Mouse (Mus musculus) heart, postnatal 36 days (tissue): ENCODE measurements around the gene Chad. TPM values are rescaled to one million over a fixed set of nuclear protein-coding genes. Genes with fewer than 3 reads are reported as not detected.

ENCODE experiments used
- DNase-seq, 2 experiments: peaks; one replicate each; pipeline ENCODE4 v3.0.0; 2021 to 2022
- intact Hi-C: fragments of 180-260 bp; cut with DNase I; formaldehyde crosslinking; loops from one replicate; pipeline ENCODE4 v1.15.1; 2025
- total RNA-seq, 2 experiments: library from RNA; stranded (reverse); gene quantifications; 2 replicates each; pipeline ENCODE4 v1.2.3; 2021

Chad gene
- total RNA-seq, 2 experiments from 2014 or later, result 1.0 to 1.2 TPM

GRCm38 (mm10) chr11:94614603-94615002 is 49.8 kb downstream of the Chad start:
- DNase-seq, result no peak
- intact Hi-C loops, result no loop called here

GRCm38 (mm10) chr11:94615494-94615893 is 50.6 kb downstream of the Chad start:
- intact Hi-C loops, result no loop called here

DNA sequence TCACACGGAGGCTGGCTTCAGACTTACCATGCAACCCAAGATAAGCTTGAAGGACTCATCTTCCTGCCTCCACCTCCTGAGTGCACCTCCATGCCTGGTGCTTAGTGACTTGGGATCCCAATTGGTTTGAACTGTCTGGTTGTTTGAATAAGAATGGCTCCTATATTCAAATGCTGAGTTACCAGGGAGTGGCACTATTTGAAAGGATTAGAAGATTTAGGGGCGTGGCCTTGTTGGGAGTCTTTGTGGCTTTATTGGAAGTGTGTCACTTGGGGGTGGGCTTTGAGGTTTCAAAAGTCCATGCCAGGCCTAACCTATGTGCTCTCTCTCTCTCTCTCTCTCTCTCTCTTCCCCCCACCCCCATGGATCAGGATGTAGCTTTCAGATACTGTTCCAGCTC is 52.8 kb downstream of the Chad start:
- intact Hi-C loops, result no loop called here
- no peak for DNase-seq

More at GRCm38 (mm10) chr11:94615494-94615893, 50.6 kb downstream of the Chad start:
- no peak for DNase-seq

Other genes with a start within 250 kb of the Chad start
- 10 to 100 TPM; 31.9 to 34.3 TPM for gene Luc7l3, start 243.1 kb upstream of the Chad start, total RNA-seq
- 100 to 1,000 TPM; 263 to 301 TPM for gene Ankrd40, start 237.0 kb upstream of the Chad start, total RNA-seq
- 1 to 10 TPM; 1.7 to 3.9 TPM for gene Abcc3, start 172.1 kb upstream of the Chad start, total RNA-seq
- gene Cacna1g, start 90.8 kb upstream of the Chad start, total RNA-seq, result 10 to 100 TPM; 13.8 to 14.2 TPM
- gene Spata20, start 78.9 kb upstream of the Chad start, total RNA-seq, result under 1 TPM; 0.42 to 0.62 TPM
- 10 to 100 TPM; 26.7 to 31.2 TPM for gene Epn3, start 65.1 kb upstream of the Chad start, total RNA-seq
- 1 to 10 TPM in 1 of 2 experiments, under 1 TPM in 1; 0.89 to 1.3 TPM for gene Mycbpap, start 43.3 kb upstream of the Chad start, total RNA-seq
- gene Rsad1, start 15.8 kb upstream of the Chad start, total RNA-seq, result 10 to 100 TPM in 1 of 2 experiments, 1 to 10 TPM in 1; 9.6 to 14.2 TPM
- gene Acsf2, start 36.8 kb downstream of the Chad start, total RNA-seq, result 10 to 100 TPM; 26.5 to 28.9 TPM
- 10 to 100 TPM; 31.1 to 33.8 TPM for gene Lrrc59, start 64.7 kb downstream of the Chad start, total RNA-seq
- gene Mrpl27, start 88.7 kb downstream of the Chad start, total RNA-seq, result 10 to 100 TPM; 59.2 to 60.1 TPM
- under 1 TPM in 1 of 2 experiments, not detected in 1; 0.25 TPM for gene Eme1, start 88.9 kb downstream of the Chad start, total RNA-seq
- 10 to 100 TPM in 1 of 2 experiments, 1 to 10 TPM in 1; 10.0 to 10.4 TPM for gene Xylt2, start 112.5 kb downstream of the Chad start, total RNA-seq
- gene Gm11541, start 139.5 kb downstream of the Chad start, total RNA-seq, result not detected
- gene Cdc34b, start 176.7 kb downstream of the Chad start, total RNA-seq, result 1 to 10 TPM; 1.1 to 1.2 TPM
- not detected for gene Tmem92, start 217.7 kb downstream of the Chad start, total RNA-seq